In genomic region chr13:31362386-31362785, GRCm38 (mm10) we compare ENCODE assay signal across 15 mouse cellular contexts.
DNase-seq lines count a peak whose midpoint lies in the region; ATAC-seq lines count a peak whose summit lies in the region.
"Had no signal": no experiment of that assay in that cellular context is flagged by ENCODE, and none has a peak within 500 bp of the region (broad histone marks: within the 10 kb centered on the region; RNA-seq: fewer than 3 reads in every experiment).

No protein-coding gene starts in this region.

- no peak overlapping the region; the same call in 1 of the 2 replicates for H3K27ac ChIP-seq in neural tube, embryonic 15.5 days (replicated peaks)
- H3K27ac ChIP-seq: forebrain, embryonic 13.5 days; liver, embryonic 13.5 days; midbrain, embryonic 12.5 days; neural tube, embryonic 13.5 days had no signal

- DNase-seq in embryo, embryonic 10 days (ENCODE audit: low spot score): peak; percentile 45
- DNase-seq in embryo, embryonic 9.5 days (ENCODE audit: extremely low spot score): no peak
- DNase-seq in kidney, postnatal 4 days: peak; percentile 28 to 48
- DNase-seq in kidney, postnatal 14 days: no peak
- DNase-seq in neural tube, embryonic 10.5 days (ENCODE audit: extremely low spot score, low spot score): no peak
- DNase-seq in natural killer cell, adult 2 months (ENCODE audit: low spot score in 2 of 2): no peak
- DNase-seq in spleen, adult 18-20 months: no peak
- DNase-seq: adrenal gland, postnatal 25 days; gastrocnemius, postnatal 36 days; liver, embryonic 13.5 days; retina, postnatal 1 day had no signal

- H3K27me3 ChIP-seq in neural tube, embryonic 15.5 days (replicated peaks): no peaks in the 10 kb centered on the region
- H3K27me3 ChIP-seq: forebrain, embryonic 13.5 days; liver, embryonic 13.5 days; midbrain, embryonic 12.5 days; neural tube, embryonic 13.5 days had no signal

- H3K36me3 ChIP-seq in neural tube, embryonic 15.5 days: no peaks in the 10 kb centered on the region
- H3K36me3 ChIP-seq: liver, embryonic 13.5 days; midbrain, embryonic 12.5 days; neural tube, embryonic 13.5 days had no signal

- WGBS in neural tube, embryonic 15.5 days: 17% methylated on average over 3 of the region's 3 CpGs

- no peaks in the 10 kb centered on the region for H3K9me3 ChIP-seq in neural tube, embryonic 15.5 days (replicated peaks)
- H3K9me3 ChIP-seq: forebrain, embryonic 13.5 days; liver, embryonic 13.5 days; midbrain, embryonic 12.5 days; neural tube, embryonic 13.5 days had no signal

- H3K4me3 ChIP-seq in neural tube, embryonic 15.5 days (replicated peaks): no peak overlapping the region
- H3K4me3 ChIP-seq: forebrain, embryonic 13.5 days; liver, embryonic 13.5 days; midbrain, embryonic 12.5 days; neural tube, embryonic 13.5 days had no signal

- H3K4me2 ChIP-seq in neural tube, embryonic 15.5 days: no peak overlapping the region
- H3K4me2 ChIP-seq: forebrain, embryonic 13.5 days; liver, embryonic 13.5 days; midbrain, embryonic 12.5 days; neural tube, embryonic 13.5 days had no signal

- H3K4me1 ChIP-seq in neural tube, embryonic 15.5 days: peaks cover 5% of the 10 kb centered on the region; the same call in 1 of the 2 replicates
- H3K4me1 ChIP-seq: forebrain, embryonic 13.5 days; liver, embryonic 13.5 days; midbrain, embryonic 12.5 days; neural tube, embryonic 13.5 days had no signal

- no peak overlapping the region for H3K9ac ChIP-seq in neural tube, embryonic 15.5 days (replicated peaks)
- H3K9ac ChIP-seq: forebrain, embryonic 13.5 days; liver, embryonic 13.5 days; midbrain, embryonic 12.5 days; neural tube, embryonic 13.5 days had no signal

- ATAC-seq in neural tube, embryonic 15.5 days (ENCODE audit: low FRiP score): peak; percentile 46; the same call in 1 of the 2 replicates
- ATAC-seq: forebrain, embryonic 13.5 days had no signal

Comparison
In these comparisons a context has a peak if more than half of its experiments do, and no peak if none do; other contexts are left out.
1. DNase-seq: peak in embryo, embryonic 10 days (single experiment) and kidney, postnatal 4 days (2 of 2); none in embryo, embryonic 9.5 days (single experiment), kidney, postnatal 14 days (single experiment), neural tube, embryonic 10.5 days (single experiment), natural killer cell, adult 2 months (0 of 2) and spleen, adult 18-20 months (0 of 2).